Mouse (Mus musculus) right cerebral cortex, adult 18-20 months (tissue): ENCODE results near the gene Casp2.

Experiments used
- DNase-seq: peaks from one replicate; pipeline ENCODE4 v3.0.0; 2022; ENCODE audit warnings: mixed read lengths

The Casp2 gene

GRCm38 (mm10) chr6:42264626-42265312, at the start of gene Casp2:
TSS of gene Casp2 (plus strand) at chr6:42264985.
- peak; percentile 99 for DNase-seq

GRCm38 (mm10) chr6:42215028-42215427, 49.8 kb upstream of the Casp2 start, which contains the start of gene Tas2r144:
TSS of gene Tas2r144 (plus strand) at chr6:42215328.
- DNase-seq: no peak

- DNase-seq: no peak
Observed at GRCm38 (mm10) chr6:42222286-42222685, 42.5 kb upstream of the Casp2 start.

- DNase-seq: no peak
Observed at GRCm38 (mm10) chr6:42225046-42225445, 39.7 kb upstream of the Casp2 start.

GRCm38 (mm10) chr6:42227240-42228101, 37.3 kb upstream of the Casp2 start:
- DNase-seq: peak; percentile 45

- no peak for DNase-seq
Observed at GRCm38 (mm10) chr6:42229610-42230009, 35.2 kb upstream of the Casp2 start.

GRCm38 (mm10) chr6:42231191-42231590, 33.6 kb upstream of the Casp2 start:
- peak; percentile 60 for DNase-seq

- peak; percentile 72 for DNase-seq
Observed at GRCm38 (mm10) chr6:42237276-42237805, 27.4 kb upstream of the Casp2 start.

GRCm38 (mm10) chr6:42241311-42242045, 23.3 kb upstream of the Casp2 start:
- peak; percentile 30 for DNase-seq

GRCm38 (mm10) chr6:42245711-42246353, 19.0 kb upstream of the Casp2 start, which contains the start of gene Gstk1:
TSS of gene Gstk1 (plus strand) at chr6:42245935.
- peak; percentile 80 for DNase-seq

- no peak for DNase-seq
Observed at GRCm38 (mm10) chr6:42247173-42247572, 17.6 kb upstream of the Casp2 start.

- no peak for DNase-seq
Observed at GRCm38 (mm10) chr6:42247981-42248380, 16.8 kb upstream of the Casp2 start.

GRCm38 (mm10) chr6:42251791-42252190, 13.0 kb upstream of the Casp2 start:
- no peak for DNase-seq

GRCm38 (mm10) chr6:42253103-42253502, 11.7 kb upstream of the Casp2 start:
- DNase-seq: no peak

GRCm38 (mm10) chr6:42257303-42257863, 7.4 kb upstream of the Casp2 start:
- peak; percentile 67 for DNase-seq

- DNase-seq: no peak
Observed at GRCm38 (mm10) chr6:42260430-42260829, 4.4 kb upstream of the Casp2 start.

GRCm38 (mm10) chr6:42261524-42262170, 3.1 kb upstream of the Casp2 start, which contains the start of gene Tmem139:
TSS of gene Tmem139 (plus strand) at chr6:42261970.
- no peak for DNase-seq

- no peak for DNase-seq
Observed at GRCm38 (mm10) chr6:42265391-42266330, 876 bp downstream of the Casp2 start.

- no peak for DNase-seq
Observed at GRCm38 (mm10) chr6:42270817-42271216, 6.0 kb downstream of the Casp2 start.

GRCm38 (mm10) chr6:42276151-42276550, 11.4 kb downstream of the Casp2 start:
- no peak for DNase-seq
